Mouse (Mus musculus): ENCODE results near the gene Alyref.

Gene Alyref

DNA sequence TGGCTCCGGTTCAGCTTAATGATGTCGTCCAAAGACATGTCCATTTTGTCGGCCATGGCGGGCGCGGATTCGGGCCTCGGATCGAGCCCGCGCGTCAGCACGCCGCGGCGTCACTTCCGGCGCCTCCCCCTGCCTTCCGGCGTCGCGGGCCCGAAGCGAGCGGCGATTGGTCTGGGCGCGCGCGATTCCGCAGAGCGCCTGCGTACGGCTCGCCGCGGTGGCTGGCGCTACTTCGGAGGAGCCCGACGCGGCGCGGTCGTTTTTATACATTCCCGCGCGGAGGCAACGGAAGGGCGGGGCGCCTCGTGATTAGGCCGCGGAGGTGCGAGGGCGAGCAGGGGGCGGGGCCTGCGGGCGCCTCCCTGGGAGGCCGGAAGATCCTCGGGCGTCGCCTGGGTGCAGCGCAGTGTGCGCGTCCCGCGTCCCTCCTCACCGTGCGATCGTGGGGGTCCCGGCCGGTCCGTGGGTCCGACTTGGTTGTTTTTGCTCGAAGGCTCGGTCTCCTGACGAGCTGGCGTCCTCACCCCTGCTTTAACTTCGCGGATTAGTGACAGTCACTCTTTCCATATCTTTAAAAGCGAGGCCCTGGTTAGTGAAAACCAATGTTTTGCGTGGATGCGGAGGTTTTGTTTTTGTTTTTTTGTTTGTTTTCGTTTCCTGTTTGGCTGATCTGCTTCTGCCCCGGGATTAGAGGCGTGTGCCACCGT lies at the start of gene Alyref, which contains the start of gene Anapc11:
Gene Alyref, minus strand, starts transcription at position 83 of the 707 bp plus-strand sequence.
Gene Anapc11, plus strand, starts transcription at position 139 of the 707 bp plus-strand sequence.
- H3K27me3 ChIP-seq (ENCODE audit: insufficient read depth, low read length), result no peaks in the 10 kb centered on the region
- H3K4me1 ChIP-seq (replicated peaks; ENCODE audit: low read depth, low read length), result peaks cover 56% of the 10 kb centered on the region
- TF ChIP-seq NANOG (IDR thresholded peaks at IDR 0.05; ENCODE audit: borderline replicate concordance, low read length) (no peak), POU5F1 (IDR thresholded peaks at IDR 0.05; ENCODE audit: borderline replicate concordance, low read length) (no peak), CTCF (conservative IDR thresholded peaks at IDR 0.05; ENCODE audit: low read length) (no peak)
- H3K4me3 ChIP-seq (replicated peaks; ENCODE audit: low read length), result peak within 1 kb of the TSS; percentile 96
- H3K36me3 ChIP-seq (ENCODE audit: insufficient read depth, low read length), result peaks cover 82% of the 10 kb centered on the region
- H3K9me3 ChIP-seq (ENCODE audit: low read length), result no peaks in the 10 kb centered on the region

GRCm38 (mm10) chr11:120647047-120647830 lies 49.1 kb upstream of the Alyref start:
- H3K4me3 ChIP-seq (replicated peaks; ENCODE audit: low read length), result peak overlapping the region; percentile 73
- H3K4me1 ChIP-seq (replicated peaks; ENCODE audit: low read depth, low read length), result peaks cover 52% of the 10 kb centered on the region
- H3K9me3 ChIP-seq (ENCODE audit: low read length), result no peaks in the 10 kb centered on the region
- peaks cover under 1% of the 10 kb centered on the region; the same call in 1 of the 2 replicates for H3K36me3 ChIP-seq (ENCODE audit: insufficient read depth, low read length)
- TF ChIP-seq CTCF (conservative IDR thresholded peaks at IDR 0.05; ENCODE audit: low read length) (no peak), POU5F1 (IDR thresholded peaks at IDR 0.05; ENCODE audit: borderline replicate concordance, low read length) (no peak), NANOG (IDR thresholded peaks at IDR 0.05; ENCODE audit: borderline replicate concordance, low read length) (no peak)
- peaks cover 33% of the 10 kb centered on the region for H3K27me3 ChIP-seq (ENCODE audit: insufficient read depth, low read length)

GRCm38 (mm10) chr11:120643601-120643987 lies 45.4 kb upstream of the Alyref start, which contains the start of gene Pycr1:
Pycr1 (minus strand) TSS chr11:120643769.
- TF ChIP-seq CTCF (conservative IDR thresholded peaks at IDR 0.05; ENCODE audit: low read length) (no peak), POU5F1 (IDR thresholded peaks at IDR 0.05; ENCODE audit: borderline replicate concordance, low read length) (no peak), NANOG (IDR thresholded peaks at IDR 0.05; ENCODE audit: borderline replicate concordance, low read length) (no peak)
- Histone ChIP-seq H3K36me3 (ENCODE audit: insufficient read depth, low read length) (peaks cover 37% of the 10 kb centered on the region), H3K9me3 (ENCODE audit: low read length) (no peaks in the 10 kb centered on the region), H3K4me1 (replicated peaks; ENCODE audit: low read depth, low read length) (peaks cover 64% of the 10 kb centered on the region), H3K27me3 (ENCODE audit: insufficient read depth, low read length) (peaks cover 37% of the 10 kb centered on the region), H3K4me3 (replicated peaks; ENCODE audit: low read length) (peak within 1 kb of the TSS; percentile 82)

DNA sequence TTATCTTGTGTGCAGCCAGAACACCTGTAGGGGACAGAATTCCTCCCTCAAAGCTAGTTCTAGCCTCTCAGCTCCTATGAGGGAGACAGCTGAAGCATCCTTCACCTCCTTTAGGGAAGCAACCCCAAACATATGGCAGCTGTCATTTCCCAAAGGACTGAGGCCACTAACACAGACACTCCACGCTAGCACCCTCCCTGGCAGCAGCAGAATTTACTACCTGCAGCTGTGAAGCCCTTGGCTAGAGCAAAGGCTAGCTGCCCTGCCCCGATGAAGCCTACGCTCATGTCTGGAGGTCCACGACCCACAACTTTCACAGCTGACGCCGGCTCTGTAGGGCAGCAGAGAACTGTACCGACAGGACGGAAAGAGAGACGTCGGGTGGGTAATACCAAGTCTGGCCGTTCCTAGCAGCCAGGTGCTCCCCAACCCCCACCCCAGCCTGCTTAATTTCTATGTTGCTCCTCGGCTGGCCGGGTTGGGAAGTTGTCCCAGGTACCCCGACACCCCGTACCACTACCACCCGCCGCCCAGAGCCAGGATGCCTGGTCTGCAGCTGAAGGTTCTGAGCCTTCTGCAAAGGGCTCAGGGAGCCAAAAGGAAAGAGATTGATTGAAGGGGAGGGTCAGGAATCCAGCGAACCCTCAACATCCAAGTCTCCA lies 44.9 kb upstream of the Alyref start:
- peaks cover 37% of the 10 kb centered on the region for H3K27me3 ChIP-seq (ENCODE audit: insufficient read depth, low read length)
- peaks cover 58% of the 10 kb centered on the region for H3K4me1 ChIP-seq (replicated peaks; ENCODE audit: low read depth, low read length)
- peaks cover 38% of the 10 kb centered on the region for H3K36me3 ChIP-seq (ENCODE audit: insufficient read depth, low read length)
- peak overlapping the region; percentile 82 for H3K4me3 ChIP-seq (replicated peaks; ENCODE audit: low read length)
- H3K9me3 ChIP-seq (ENCODE audit: low read length), result no peaks in the 10 kb centered on the region
- TF ChIP-seq POU5F1 (IDR thresholded peaks at IDR 0.05; ENCODE audit: borderline replicate concordance, low read length) (no peak), CTCF (conservative IDR thresholded peaks at IDR 0.05; ENCODE audit: low read length) (no peak), NANOG (IDR thresholded peaks at IDR 0.05; ENCODE audit: borderline replicate concordance, low read length) (no peak)

DNA sequence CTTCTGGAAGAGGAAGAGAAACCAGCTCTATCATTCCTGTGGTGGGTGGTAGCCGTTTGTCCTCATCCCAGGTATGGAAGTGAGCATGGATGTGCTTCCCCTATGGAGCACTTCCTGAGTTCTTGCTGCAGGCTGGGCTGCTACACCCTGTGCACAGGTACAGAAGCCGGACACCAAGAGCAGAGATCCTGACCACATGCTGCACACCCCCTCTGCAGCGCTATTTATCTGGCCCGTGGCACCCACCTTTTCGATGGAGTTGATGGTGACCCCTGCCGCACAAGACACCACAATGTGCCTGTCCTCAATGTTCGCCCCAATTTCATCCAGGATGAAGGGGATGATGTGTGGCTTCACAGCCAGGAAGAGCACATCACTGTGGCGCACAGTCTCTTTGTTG lies 43.7 kb upstream of the Alyref start:
- Histone ChIP-seq H3K4me3 (replicated peaks; ENCODE audit: low read length) (peak overlapping the region; percentile 82; the same call in 1 of the 2 replicates), H3K9me3 (ENCODE audit: low read length) (no peaks in the 10 kb centered on the region), H3K27me3 (ENCODE audit: insufficient read depth, low read length) (peaks cover 25% of the 10 kb centered on the region), H3K36me3 (ENCODE audit: insufficient read depth, low read length) (peaks cover 46% of the 10 kb centered on the region), H3K4me1 (replicated peaks; ENCODE audit: low read depth, low read length) (peaks cover 54% of the 10 kb centered on the region)
- TF ChIP-seq POU5F1 (IDR thresholded peaks at IDR 0.05; ENCODE audit: borderline replicate concordance, low read length), result no peak
- no peak for TF ChIP-seq NANOG (IDR thresholded peaks at IDR 0.05; ENCODE audit: borderline replicate concordance, low read length)
- TF ChIP-seq CTCF (conservative IDR thresholded peaks at IDR 0.05; ENCODE audit: low read length), result no peak

DNA sequence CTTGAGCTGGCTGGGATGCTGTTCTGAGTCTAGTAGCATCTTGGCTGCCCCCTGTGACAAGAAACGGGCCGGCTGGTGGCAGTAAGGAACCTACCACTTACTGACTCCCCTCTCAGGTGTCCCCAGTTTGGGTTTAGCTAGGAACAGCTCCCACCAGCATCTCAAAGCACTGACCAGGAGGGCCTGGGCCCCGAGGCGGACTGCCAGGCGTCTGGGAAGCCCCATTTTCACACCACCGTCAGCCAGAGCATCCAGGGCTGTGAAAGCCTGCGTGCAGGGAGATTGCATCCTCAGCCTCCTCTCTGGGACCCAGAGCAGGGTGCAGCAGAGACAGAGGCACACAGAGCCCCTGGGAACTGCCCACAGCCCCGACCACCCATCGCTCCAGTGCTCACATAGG lies 43.1 kb upstream of the Alyref start:
- Histone ChIP-seq H3K4me3 (replicated peaks; ENCODE audit: low read length) (peak overlapping the region; percentile 20; the same call in 1 of the 2 replicates), H3K4me1 (replicated peaks; ENCODE audit: low read depth, low read length) (peaks cover 57% of the 10 kb centered on the region), H3K36me3 (ENCODE audit: insufficient read depth, low read length) (peaks cover 52% of the 10 kb centered on the region), H3K9me3 (ENCODE audit: low read length) (no peaks in the 10 kb centered on the region), H3K27me3 (ENCODE audit: insufficient read depth, low read length) (peaks cover 19% of the 10 kb centered on the region)
- TF ChIP-seq POU5F1 (IDR thresholded peaks at IDR 0.05; ENCODE audit: borderline replicate concordance, low read length) (no peak), NANOG (IDR thresholded peaks at IDR 0.05; ENCODE audit: borderline replicate concordance, low read length) (no peak), CTCF (conservative IDR thresholded peaks at IDR 0.05; ENCODE audit: low read length) (no peak)

DNA sequence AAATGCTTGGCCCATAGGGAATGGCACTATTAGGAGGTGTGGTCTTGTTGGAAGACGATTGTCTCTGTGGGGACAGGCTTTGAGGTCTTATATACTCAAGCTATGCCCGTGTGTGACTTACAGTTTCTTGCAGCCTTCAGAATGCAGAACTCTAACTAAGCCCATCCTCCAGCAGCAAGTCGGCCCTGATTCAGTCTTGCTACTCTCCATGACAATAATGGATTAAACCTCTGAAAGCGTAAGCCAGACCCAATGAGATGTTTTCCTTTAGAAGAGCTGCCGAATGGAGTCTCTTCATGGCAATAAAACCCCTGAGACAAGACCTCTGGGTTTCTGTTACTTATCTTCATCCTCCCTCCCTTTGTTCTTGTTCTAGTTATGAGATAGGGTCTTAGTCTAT lies 36.6 kb upstream of the Alyref start:
- no peak for TF ChIP-seq NANOG (IDR thresholded peaks at IDR 0.05; ENCODE audit: borderline replicate concordance, low read length)
- H3K9me3 ChIP-seq (ENCODE audit: low read length), result no peaks in the 10 kb centered on the region
- peaks cover 67% of the 10 kb centered on the region for H3K4me1 ChIP-seq (replicated peaks; ENCODE audit: low read depth, low read length)
- peak overlapping the region; percentile 95 for H3K4me3 ChIP-seq (replicated peaks; ENCODE audit: low read length)
- no peaks in the 10 kb centered on the region for H3K27me3 ChIP-seq (ENCODE audit: insufficient read depth, low read length)
- H3K36me3 ChIP-seq (ENCODE audit: insufficient read depth, low read length), result peaks cover 46% of the 10 kb centered on the region
